Mouse (Mus musculus) c-Kit-positive CD71-positive TER-119-positive erythroid progenitor cells, embryonic 14.5 days (primary cell): ENCODE measurements around the gene Cnot6.

Experiments
- DNase-seq: peaks from one replicate; pipeline ENCODE4 v3.0.0-alpha.2; 2013; ENCODE audit warnings: low spot score

Gene Cnot6

GRCm38 (mm10) chr11:49654651-49655050, 57.9 kb downstream of the Cnot6 start:
- DNase-seq = no peak

GRCm38 (mm10) chr11:49653079-49653408, 59.5 kb downstream of the Cnot6 start:
- DNase-seq = no peak

- DNase-seq = peak; percentile 89
Observed at GRCm38 (mm10) chr11:49652401-49653078, 60.0 kb downstream of the Cnot6 start.

GRCm38 (mm10) chr11:49651762-49652322, 60.7 kb downstream of the Cnot6 start:
- no peak for DNase-seq

GRCm38 (mm10) chr11:49650994-49651761, 61.3 kb downstream of the Cnot6 start:
- DNase-seq = peak; percentile 66

- peak; percentile 76 for DNase-seq
Observed at GRCm38 (mm10) chr11:49650113-49650993, 62.2 kb downstream of the Cnot6 start.

- no peak for DNase-seq
Observed at GRCm38 (mm10) chr11:49645677-49646076, 66.8 kb downstream of the Cnot6 start.

GRCm38 (mm10) chr11:49636449-49636848, 76.1 kb downstream of the Cnot6 start:
- no peak for DNase-seq

GRCm38 (mm10) chr11:49635671-49636070, 76.9 kb downstream of the Cnot6 start:
- no peak for DNase-seq

- no peak for DNase-seq
Observed at GRCm38 (mm10) chr11:49634101-49634500, 78.4 kb downstream of the Cnot6 start.

GRCm38 (mm10) chr11:49632256-49632655, 80.3 kb downstream of the Cnot6 start:
- no peak for DNase-seq

GRCm38 (mm10) chr11:49631154-49631553, 81.4 kb downstream of the Cnot6 start:
- no peak for DNase-seq

GRCm38 (mm10) chr11:49626748-49627147, 85.8 kb downstream of the Cnot6 start:
- DNase-seq = no peak

GRCm38 (mm10) chr11:49625863-49626262, 86.7 kb downstream of the Cnot6 start:
- DNase-seq = no peak

- DNase-seq = no peak
Observed at GRCm38 (mm10) chr11:49624156-49624555, 88.4 kb downstream of the Cnot6 start.

- no peak for DNase-seq
Observed at GRCm38 (mm10) chr11:49621953-49622352, 90.6 kb downstream of the Cnot6 start.
